Mouse (Mus musculus) forebrain, embryonic 14.5 days (tissue): ENCODE measurements around the gene Robo1. TPM values are rescaled to one million over a fixed set of nuclear protein-coding genes. Genes with fewer than 3 reads are reported as not detected.
A peak's percentile ranks its signal among the peaks of the same experiment; 100 is the strongest.

Experiments used
- ATAC-seq: fragments of 200-750 bp; cut with Nextera tagmentation; 2 replicates; pipeline ENCODE4 v1.8.0; 2017; ENCODE audit warnings: mild to moderate bottlenecking, moderate library complexity
- DNase-seq: peaks from one replicate; pipeline ENCODE4 v3.0.0-alpha.2; 2015; ENCODE audit warnings: low spot score
- H3K27ac ChIP-seq: fragments of 300-500 bp; sonication (generic); 2 replicates; pipeline ENCODE4 v1.5.1; 2014; ENCODE audit warnings: low read depth, mild to moderate bottlenecking, control low read depth, low read length, moderate library complexity
- H3K27me3 ChIP-seq: fragments of 300-500 bp; sonication (generic); replicated peaks from 2 replicates; pipeline ENCODE4 v1.6.1; 2014; ENCODE audit warnings: low read length, control low read depth, mixed read lengths; ENCODE audit not compliant: control insufficient read depth, insufficient read depth
- H3K36me3 ChIP-seq: fragments of 300-500 bp; sonication (generic); 2 replicates; pipeline ENCODE4 v1.6.1; 2014; ENCODE audit warnings: low read length, control low read depth; ENCODE audit not compliant: control insufficient read depth, insufficient read depth
- H3K4me1 ChIP-seq: fragments of 300-500 bp; sonication (generic); 2 replicates; pipeline ENCODE4 v1.6.1; 2014; ENCODE audit warnings: antibody characterized with exemption, low read length, control low read depth; ENCODE audit not compliant: control insufficient read depth, insufficient read depth
- H3K4me2 ChIP-seq: fragments of 300-500 bp; sonication (generic); 2 replicates; pipeline ENCODE4 v1.6.1; 2014; ENCODE audit warnings: mild to moderate bottlenecking, control low read depth, low read length
- H3K4me3 ChIP-seq: fragments of 300-500 bp; sonication (generic); 2 replicates; pipeline ENCODE4 v1.5.1; 2014; ENCODE audit warnings: low read depth, low read length, control low read depth
- H3K9ac ChIP-seq: fragments of 300-500 bp; sonication (generic); 2 replicates; pipeline ENCODE4 v1.6.1; 2014; ENCODE audit warnings: mild to moderate bottlenecking, low read length, control low read depth, moderate library complexity
- H3K9me3 ChIP-seq: fragments of 300-500 bp; sonication (generic); replicated peaks from 2 replicates; pipeline ENCODE4 v1.6.1; 2016; ENCODE audit warnings: low read length, control low read depth, mixed read lengths; ENCODE audit not compliant: control insufficient read depth
- WGBS: fragments of 180-500 bp; shearing (Covaris S2); extraction: QIAGEN DNeasy Blood & Tissue Kit; methylation state at CpG from one replicate; pipeline ENCODE4 v1.1.7; 2014; 5-methylcytosine and 5-hydroxymethylcytosine counted together
- polyA plus RNA-seq: library from polyadenylated mRNA; unstranded; fragments of >200 nt; fragmentation: Nextera tagmentation; extraction: Ambion mirVana; gene quantifications from 2 replicates; pipeline ENCODE4 v1.2.1, GENCODE M21; 2014

Robo1 gene
- polyA plus RNA-seq, 1 experiment from 2014 or later = 37.1 TPM

DNA sequence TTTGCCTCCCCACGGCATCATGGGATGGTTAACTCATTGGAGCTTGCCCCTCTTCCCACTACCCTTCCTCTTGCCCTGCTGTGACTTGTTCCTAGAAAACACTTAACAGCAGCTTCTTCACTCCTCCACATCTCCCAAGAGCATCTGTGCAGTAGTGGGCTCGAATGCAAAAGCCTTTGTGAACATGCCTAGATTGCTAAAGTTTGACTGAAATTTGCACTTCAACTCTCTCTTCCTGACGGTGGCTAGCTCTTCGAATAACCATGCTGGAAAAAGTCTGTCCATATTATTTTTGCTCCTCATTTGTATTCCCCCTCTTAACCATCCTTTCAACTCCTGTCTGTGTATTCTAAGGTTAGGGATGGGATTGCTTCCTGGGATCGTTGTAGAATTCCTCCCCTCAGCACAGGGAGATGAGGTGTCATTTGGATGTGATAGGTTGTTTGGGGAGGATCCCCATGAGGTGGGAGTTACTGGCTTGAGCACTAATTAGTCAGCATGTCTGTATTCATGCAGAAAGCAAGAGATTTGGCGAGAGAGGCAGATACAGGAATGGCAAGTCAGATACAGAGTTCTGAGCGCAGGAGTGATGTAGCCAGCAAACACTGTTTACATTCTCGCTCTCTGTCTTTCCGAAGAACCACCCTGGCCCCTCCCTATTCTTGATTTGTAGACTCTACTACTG lies 409.2 kb downstream of the Robo1 start:
- no peaks in the 10 kb centered on the region for H3K27me3 ChIP-seq
- H3K36me3 ChIP-seq = no peaks in the 10 kb centered on the region
- DNase-seq = no peak
- H3K4me3 ChIP-seq = no peak overlapping the region
- H3K27ac ChIP-seq = no peak overlapping the region
- H3K4me2 ChIP-seq = no peak overlapping the region
- H3K9ac ChIP-seq = no peak overlapping the region
- H3K9me3 ChIP-seq = no peaks in the 10 kb centered on the region
- 0 out of 2 replicates have a peak, but pooled peaks cover 2% of the 10 kb centered on the region for H3K4me1 ChIP-seq
- 73% methylated on average over 9 of the region's 9 CpGs for WGBS
- 0 out of 2 replicates have a peak, but pooled peaks have one; percentile 10 for ATAC-seq

DNA sequence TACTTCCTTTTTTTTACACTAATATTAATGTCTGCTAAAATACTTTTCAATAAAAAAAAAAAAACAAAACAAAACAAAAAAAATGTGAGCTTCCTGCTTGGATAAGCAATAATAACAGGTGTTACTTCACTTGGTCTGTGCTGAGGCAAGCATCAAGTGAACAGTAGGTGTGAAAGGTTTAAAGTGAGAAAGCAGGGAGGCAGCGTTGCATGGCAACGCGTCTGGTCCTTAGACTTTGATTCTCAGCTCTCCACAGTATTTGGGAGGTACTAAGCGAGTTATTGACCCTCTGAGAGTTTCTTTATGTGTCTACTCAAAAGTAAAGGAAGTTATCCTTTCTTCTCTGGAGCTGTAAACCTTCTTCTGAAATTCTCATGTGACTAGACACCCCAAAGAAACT lies 411.0 kb downstream of the Robo1 start:
- H3K27ac ChIP-seq = no peak overlapping the region
- H3K4me3 ChIP-seq = no peak overlapping the region
- no peaks in the 10 kb centered on the region for H3K9me3 ChIP-seq
- H3K9ac ChIP-seq = no peak overlapping the region
- WGBS = 81% methylated on average over 4 of the region's 4 CpGs
- ATAC-seq = no peak
- no peak for DNase-seq
- 0 out of 2 replicates have a peak, but pooled peaks cover 2% of the 10 kb centered on the region for H3K4me1 ChIP-seq
- H3K4me2 ChIP-seq = no peak overlapping the region
- H3K36me3 ChIP-seq = no peaks in the 10 kb centered on the region
- H3K27me3 ChIP-seq = no peaks in the 10 kb centered on the region

DNA sequence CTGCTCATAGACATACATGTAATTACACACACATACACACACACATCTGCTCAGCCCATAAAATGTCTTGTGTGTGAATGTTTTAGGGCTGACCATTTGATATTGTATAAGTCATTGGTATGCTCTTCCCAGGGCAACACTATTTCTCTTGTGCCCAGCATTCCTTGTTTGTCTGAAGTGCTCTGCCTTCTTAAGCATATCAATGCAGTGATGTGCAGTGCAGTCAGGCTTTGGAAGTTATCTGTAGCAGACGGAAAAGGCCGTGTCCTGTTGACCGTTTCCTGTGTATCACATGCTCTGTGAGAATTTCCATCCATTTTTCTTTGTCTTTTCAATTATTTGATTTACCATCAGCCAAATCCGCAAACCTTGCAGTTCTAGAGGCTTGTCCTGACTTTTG lies 412.9 kb downstream of the Robo1 start:
- DNase-seq = no peak
- H3K4me3 ChIP-seq = no peak overlapping the region
- H3K36me3 ChIP-seq = no peaks in the 10 kb centered on the region
- no peak overlapping the region for H3K9ac ChIP-seq
- H3K27me3 ChIP-seq = no peaks in the 10 kb centered on the region
- no peaks in the 10 kb centered on the region for H3K9me3 ChIP-seq
- ATAC-seq = no peak
- H3K27ac ChIP-seq = no peak overlapping the region
- 0 out of 2 replicates have a peak, but pooled peaks cover 2% of the 10 kb centered on the region for H3K4me1 ChIP-seq
- H3K4me2 ChIP-seq = no peak overlapping the region
- WGBS = 96% methylated on average over 4 of the region's 4 CpGs

DNA sequence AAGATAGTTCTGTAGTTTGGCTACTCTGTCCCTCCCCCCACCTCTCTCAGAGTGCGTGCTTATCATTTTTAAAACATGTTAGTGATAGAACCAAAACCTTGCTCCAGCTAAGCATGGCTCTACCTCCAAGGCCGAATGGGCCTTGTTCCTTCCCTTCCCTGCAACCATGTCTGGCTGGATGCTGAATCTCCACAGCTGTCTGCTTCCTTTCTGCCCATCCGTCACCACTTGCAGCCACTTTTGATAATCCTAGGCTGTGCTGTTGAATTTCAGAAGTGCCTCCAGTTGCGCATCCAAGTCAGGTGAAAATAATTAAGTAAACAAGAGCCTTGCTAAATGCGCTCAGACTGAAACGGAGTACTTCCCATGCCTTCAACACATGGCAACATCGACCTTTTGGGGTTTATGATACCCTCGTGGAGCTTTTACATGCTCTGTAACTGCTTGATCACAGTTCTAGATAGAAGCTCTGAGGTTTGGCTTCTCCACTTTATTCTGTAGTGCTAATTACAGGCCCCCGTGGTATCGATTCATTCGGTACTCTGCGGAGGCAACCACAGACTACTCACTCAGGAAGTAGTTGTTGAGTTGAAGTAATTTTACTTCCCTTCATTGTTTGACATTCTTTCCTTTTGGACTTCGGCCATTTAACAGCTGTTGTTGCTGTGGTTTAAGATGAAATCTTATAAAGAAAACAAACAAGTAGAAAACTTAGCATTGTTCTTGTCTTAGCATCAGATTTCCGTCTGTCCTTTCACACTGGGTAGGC lies 413.8 kb downstream of the Robo1 start:
- DNase-seq (no peak), ATAC-seq (no peak)
- Histone ChIP-seq H3K4me3 (no peak overlapping the region), H3K27ac (no peak overlapping the region), H3K4me1 (0 out of 2 replicates have a peak, but pooled peaks cover 2% of the 10 kb centered on the region), H3K9me3 (no peaks in the 10 kb centered on the region), H3K9ac (no peak overlapping the region), H3K4me2 (no peak overlapping the region), H3K36me3 (no peaks in the 10 kb centered on the region), H3K27me3 (no peaks in the 10 kb centered on the region)
- WGBS = 91% methylated on average over 14 of the region's 14 CpGs

DNA sequence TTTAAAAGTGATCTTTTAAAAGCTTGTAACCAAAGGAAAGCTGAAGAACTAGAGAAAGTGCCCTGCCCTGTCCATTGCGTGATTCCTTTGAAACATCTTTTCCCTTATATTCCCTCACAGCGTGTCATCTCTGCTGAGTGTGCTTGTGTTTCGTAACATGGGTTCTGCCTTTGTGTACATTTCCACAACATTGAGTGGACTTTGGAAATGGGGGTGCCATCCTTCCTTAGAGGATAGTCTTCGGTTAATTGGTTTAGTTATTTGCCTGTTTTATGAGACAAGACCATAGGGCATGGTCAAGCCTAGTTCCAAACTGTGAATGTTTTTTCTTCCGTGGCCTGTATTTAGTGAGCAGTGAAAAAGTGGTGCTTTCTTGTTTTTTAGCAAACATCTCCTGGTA lies 426.1 kb downstream of the Robo1 start:
- 91% methylated on average over 5 of the region's 5 CpGs for WGBS
- H3K4me3 ChIP-seq = no peak overlapping the region
- H3K9ac ChIP-seq = no peak overlapping the region
- no peak overlapping the region for H3K4me2 ChIP-seq
- DNase-seq (no peak), ATAC-seq (no peak)
- no peaks in the 10 kb centered on the region for H3K36me3 ChIP-seq
- H3K4me1 ChIP-seq = no peaks in the 10 kb centered on the region
- no peaks in the 10 kb centered on the region for H3K27me3 ChIP-seq
- no peak overlapping the region for H3K27ac ChIP-seq
- no peaks in the 10 kb centered on the region for H3K9me3 ChIP-seq

DNA sequence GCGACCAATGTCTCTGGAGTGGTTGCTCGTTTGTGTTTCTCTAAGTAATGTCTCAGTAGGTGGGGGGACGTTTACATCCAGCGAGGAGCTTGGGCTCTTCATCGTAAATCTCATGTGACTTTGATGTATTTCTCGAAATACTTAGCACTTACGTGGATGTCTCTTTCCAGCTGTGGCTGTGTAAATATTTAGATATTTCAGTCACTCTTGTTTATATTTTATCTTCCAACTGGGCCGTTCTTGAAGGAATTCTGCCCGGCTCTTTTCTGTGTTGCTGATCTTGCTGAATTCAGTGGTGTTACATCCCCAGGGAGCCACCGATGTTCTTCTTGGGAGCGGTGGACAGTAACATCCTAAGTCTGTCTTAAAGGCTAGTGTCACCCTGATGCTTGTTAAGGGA lies 427.1 kb downstream of the Robo1 start:
- Histone ChIP-seq H3K27ac (no peak overlapping the region), H3K4me3 (no peak overlapping the region), H3K27me3 (no peaks in the 10 kb centered on the region), H3K36me3 (no peaks in the 10 kb centered on the region), H3K9ac (no peak overlapping the region), H3K9me3 (no peaks in the 10 kb centered on the region), H3K4me1 (no peaks in the 10 kb centered on the region), H3K4me2 (no peak overlapping the region)
- DNase-seq (no peak), ATAC-seq (no peak)
- 86% methylated on average over 11 of the region's 11 CpGs for WGBS

DNA sequence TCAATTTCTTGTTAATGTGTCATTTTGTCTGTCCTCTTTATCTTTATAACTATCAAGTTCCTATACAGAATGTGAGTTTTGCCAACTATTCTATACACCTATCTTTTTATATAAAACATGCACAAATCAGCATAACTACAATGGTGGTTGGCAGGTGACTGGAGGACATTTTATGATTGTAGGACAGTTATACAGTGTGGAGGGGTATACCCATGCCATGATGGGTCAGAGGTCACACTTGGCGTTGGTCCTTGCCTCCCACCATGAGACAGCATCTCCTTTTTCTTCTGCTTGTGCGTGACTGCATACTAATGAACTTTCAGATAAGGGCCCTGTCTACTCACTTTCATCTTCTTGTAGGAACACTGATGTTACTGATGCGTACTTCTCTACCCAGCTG lies 427.5 kb downstream of the Robo1 start:
- no peak overlapping the region for H3K27ac ChIP-seq
- no peak overlapping the region for H3K4me3 ChIP-seq
- no peak overlapping the region for H3K9ac ChIP-seq
- 91% methylated on average over 3 of the region's 3 CpGs for WGBS
- H3K36me3 ChIP-seq = no peaks in the 10 kb centered on the region
- no peaks in the 10 kb centered on the region for H3K27me3 ChIP-seq
- no peak for ATAC-seq
- H3K4me1 ChIP-seq = no peaks in the 10 kb centered on the region
- no peak overlapping the region for H3K4me2 ChIP-seq
- H3K9me3 ChIP-seq = no peaks in the 10 kb centered on the region
- DNase-seq = no peak

DNA sequence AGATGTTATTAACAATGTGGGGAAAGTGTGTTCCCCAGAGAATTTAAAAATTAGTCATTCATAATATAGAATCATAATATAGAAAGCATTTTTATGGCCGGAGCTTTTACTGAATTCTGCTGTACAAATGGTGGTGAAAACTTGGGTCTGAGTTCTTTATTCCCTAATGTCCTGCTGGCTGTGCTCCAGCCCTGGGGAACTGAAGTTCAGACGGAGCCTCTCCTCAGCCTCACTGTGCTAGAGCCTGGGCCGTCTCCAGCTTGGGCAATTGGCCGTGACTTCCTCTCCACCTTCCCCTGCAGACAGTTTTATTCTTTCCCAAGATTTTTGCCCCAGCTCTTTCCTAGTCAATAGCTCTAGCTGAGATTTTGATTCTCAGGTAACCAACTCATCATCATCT lies 429.0 kb downstream of the Robo1 start:
- H3K4me2 ChIP-seq = no peak overlapping the region
- H3K27ac ChIP-seq = no peak overlapping the region
- H3K4me1 ChIP-seq = no peaks in the 10 kb centered on the region
- peaks cover 4% of the 10 kb centered on the region; the same call in 1 of the 2 replicates for H3K36me3 ChIP-seq
- WGBS = 49% methylated on average over 4 of the region's 4 CpGs
- no peak overlapping the region for H3K9ac ChIP-seq
- no peaks in the 10 kb centered on the region for H3K9me3 ChIP-seq
- DNase-seq (no peak), ATAC-seq (no peak)
- H3K27me3 ChIP-seq = no peaks in the 10 kb centered on the region
- H3K4me3 ChIP-seq = no peak overlapping the region

DNA sequence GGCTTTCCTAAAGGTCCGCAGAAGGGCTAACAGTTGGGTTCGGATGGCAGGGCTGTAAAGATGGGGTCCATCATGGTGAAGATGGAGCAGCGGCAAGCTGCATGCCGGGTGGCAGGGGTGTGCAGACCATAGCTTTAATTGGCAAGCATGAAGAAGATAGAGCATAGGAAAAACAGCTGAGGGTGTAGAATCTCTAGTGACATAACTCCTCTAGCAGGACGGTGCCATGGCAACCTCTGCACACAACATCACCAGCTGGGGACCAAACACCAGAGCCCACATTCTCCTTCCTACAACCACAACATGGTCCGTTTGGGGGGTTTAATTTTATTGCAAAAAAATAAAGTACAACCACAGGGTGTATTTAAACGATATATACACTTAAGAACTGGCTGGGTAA lies 432.1 kb downstream of the Robo1 start:
- no peak overlapping the region for H3K27ac ChIP-seq
- ATAC-seq (no peak), DNase-seq (no peak)

More for the DNA sequence above, 432.1 kb downstream of the Robo1 start:
- 95% methylated on average over 7 of the region's 7 CpGs for WGBS
- H3K4me2 ChIP-seq = no peak overlapping the region
- H3K9me3 ChIP-seq = 0 out of 2 replicates have a peak, but pooled peaks cover 4% of the 10 kb centered on the region
- H3K36me3 ChIP-seq = peaks cover 8% of the 10 kb centered on the region; the same call in 1 of the 2 replicates
- no peak overlapping the region for H3K4me3 ChIP-seq
- H3K9ac ChIP-seq = no peak overlapping the region
- no peaks in the 10 kb centered on the region for H3K4me1 ChIP-seq
- H3K27me3 ChIP-seq = no peaks in the 10 kb centered on the region
